Comparison of ENCODE assay signal across 29 mouse cellular contexts in genomic region chr6:145129563-145129962, GRCm38 (mm10). TPM values are rescaled to one million over a fixed set of nuclear protein-coding genes. Genes with fewer than 3 reads are reported as not detected.
DNase-seq lines count a peak whose midpoint lies in the region; ATAC-seq and TF ChIP-seq lines count a peak whose summit lies in the region.
"Had no signal": no experiment of that assay in that cellular context is flagged by ENCODE, and none has a peak within 500 bp of the region (broad histone marks: within the 10 kb centered on the region; RNA-seq: fewer than 3 reads in every experiment).

No protein-coding gene starts in this region.

- no peak overlapping the region for H3K4me3 ChIP-seq in stomach, postnatal 0 days (ENCODE audit: low read depth, low read length)
- H3K4me3 ChIP-seq in hindbrain, embryonic 12.5 days, result no peak overlapping the region
- H3K4me3 ChIP-seq in hindbrain, embryonic 10.5 days, result no peak overlapping the region
- H3K4me3 ChIP-seq: embryonic facial prominence, embryonic 10.5 days; embryonic facial prominence, embryonic 15.5 days; heart, embryonic 10.5 days; heart, embryonic 15.5 days; hindbrain, embryonic 13.5 days; limb, embryonic 10.5 days; limb, embryonic 15.5 days; midbrain, embryonic 13.5 days; neural tube, embryonic 13.5 days; stomach, embryonic 15.5 days had no signal

- H3K9ac ChIP-seq in stomach, postnatal 0 days (ENCODE audit: low read length), result no peak overlapping the region
- no peak overlapping the region for H3K9ac ChIP-seq in hindbrain, embryonic 12.5 days
- H3K9ac ChIP-seq: embryonic facial prominence, embryonic 15.5 days; heart, embryonic 15.5 days; hindbrain, embryonic 13.5 days; limb, embryonic 15.5 days; liver, postnatal 0 days; midbrain, embryonic 13.5 days; neural tube, embryonic 13.5 days; stomach, embryonic 15.5 days had no signal

- H3K4me1 ChIP-seq in stomach, postnatal 0 days (replicated peaks; ENCODE audit: control insufficient read depth, insufficient read depth), result no peaks in the 10 kb centered on the region
- peaks cover 3% of the 10 kb centered on the region; the same call in 1 of the 2 replicates for H3K4me1 ChIP-seq in hindbrain, embryonic 12.5 days
- peaks cover 3% of the 10 kb centered on the region; the same call in 1 of the 2 replicates for H3K4me1 ChIP-seq in hindbrain, embryonic 10.5 days (replicated peaks)
- H3K4me1 ChIP-seq: embryonic facial prominence, embryonic 15.5 days; hindbrain, embryonic 13.5 days; limb, embryonic 15.5 days; neural tube, embryonic 13.5 days; stomach, embryonic 15.5 days had no signal

- no peak overlapping the region for H3K4me2 ChIP-seq in stomach, postnatal 0 days (replicated peaks; ENCODE audit: low read depth)
- no peak overlapping the region for H3K4me2 ChIP-seq in hindbrain, embryonic 12.5 days (replicated peaks)
- H3K4me2 ChIP-seq: embryonic facial prominence, embryonic 15.5 days; heart, embryonic 15.5 days; hindbrain, embryonic 13.5 days; limb, embryonic 15.5 days; midbrain, embryonic 13.5 days; neural tube, embryonic 13.5 days; stomach, embryonic 15.5 days had no signal

- no peak for TF ChIP-seq CTCF in stomach, postnatal 0 days (IDR thresholded peaks at IDR 0.05; ENCODE audit: low read depth)

- ATAC-seq in megakaryocyte, adult 5-6 weeks (ENCODE audit: poor library complexity, severe bottlenecking), result peak; percentile 47; the same call in 1 of the 2 replicates
- ATAC-seq in stomach, postnatal 0 days (ENCODE audit: low FRiP score, low TSS enrichment), result no peak
- ATAC-seq in hindbrain, embryonic 12.5 days (ENCODE audit: low FRiP score), result no peak
- ATAC-seq: forebrain, embryonic 14.5 days; intestine, embryonic 16.5 days; liver, postnatal 0 days; midbrain, embryonic 13.5 days had no signal

- peak; percentile 38 for DNase-seq in 416B (ENCODE audit: low read depth)
- DNase-seq in A20 (ENCODE audit: low read depth, low spot score), result peak; percentile 33
- DNase-seq in ZHBTc4 (ENCODE audit: low read depth, low spot score), result peak; percentile 57
- no peak for DNase-seq in stomach, postnatal 0 days (ENCODE audit: low spot score)
- DNase-seq in hindbrain, embryonic 10.5 days (ENCODE audit: low spot score), result no peak
- DNase-seq: adrenal gland, postnatal 25 days; cerebellum, adult 2 months; cerebellum, postnatal 14 days; gastrocnemius, postnatal 14 days; heart, adult 11 months; kidney, adult 8-10 months; kidney, postnatal 10 days; layer of hippocampus, postnatal 36 days; liver, postnatal 0 days; lung, postnatal 36 days had no signal

- no peaks in the 10 kb centered on the region for H3K27me3 ChIP-seq in stomach, postnatal 0 days (ENCODE audit: control insufficient read depth, insufficient read depth, low read length)
- no peaks in the 10 kb centered on the region for H3K27me3 ChIP-seq in hindbrain, embryonic 12.5 days
- H3K27me3 ChIP-seq in hindbrain, embryonic 10.5 days (ENCODE audit: insufficient read depth, poor library complexity, severe bottlenecking), result no peaks in the 10 kb centered on the region
- H3K27me3 ChIP-seq: embryonic facial prominence, embryonic 15.5 days; heart, embryonic 15.5 days; hindbrain, embryonic 13.5 days; limb, embryonic 15.5 days; midbrain, embryonic 13.5 days; neural tube, embryonic 13.5 days; stomach, embryonic 15.5 days had no signal

- H3K27ac ChIP-seq in stomach, postnatal 0 days (replicated peaks), result no peak overlapping the region
- H3K27ac ChIP-seq in hindbrain, embryonic 12.5 days, result no peak overlapping the region
- no peak overlapping the region for H3K27ac ChIP-seq in hindbrain, embryonic 10.5 days
- H3K27ac ChIP-seq: embryonic facial prominence, embryonic 10.5 days; embryonic facial prominence, embryonic 15.5 days; heart, embryonic 10.5 days; heart, embryonic 15.5 days; hindbrain, embryonic 13.5 days; limb, embryonic 10.5 days; limb, embryonic 15.5 days; midbrain, embryonic 13.5 days; neural tube, embryonic 13.5 days; stomach, embryonic 15.5 days had no signal

- no peaks in the 10 kb centered on the region for H3K36me3 ChIP-seq in stomach, postnatal 0 days (ENCODE audit: control insufficient read depth, insufficient read depth, low read length)
- H3K36me3 ChIP-seq in hindbrain, embryonic 12.5 days, result no peaks in the 10 kb centered on the region
- no peaks in the 10 kb centered on the region for H3K36me3 ChIP-seq in hindbrain, embryonic 10.5 days
- H3K36me3 ChIP-seq: embryonic facial prominence, embryonic 10.5 days; embryonic facial prominence, embryonic 15.5 days; heart, embryonic 10.5 days; heart, embryonic 15.5 days; hindbrain, embryonic 13.5 days; limb, embryonic 10.5 days; limb, embryonic 15.5 days; midbrain, embryonic 13.5 days; neural tube, embryonic 13.5 days; stomach, embryonic 15.5 days had no signal

- no peak for TF ChIP-seq EP300 in stomach, postnatal 0 days (optimal IDR thresholded peaks at IDR 0.05)

- H3K9me3 ChIP-seq in stomach, postnatal 0 days (ENCODE audit: control insufficient read depth, low read length), result no peaks in the 10 kb centered on the region
- no peaks in the 10 kb centered on the region for H3K9me3 ChIP-seq in hindbrain, embryonic 12.5 days (replicated peaks)
- peaks cover 8% of the 10 kb centered on the region for H3K9me3 ChIP-seq in hindbrain, embryonic 10.5 days
- H3K9me3 ChIP-seq: embryonic facial prominence, embryonic 15.5 days; heart, embryonic 10.5 days; heart, embryonic 15.5 days; hindbrain, embryonic 13.5 days; limb, embryonic 10.5 days; limb, embryonic 15.5 days; midbrain, embryonic 13.5 days; neural tube, embryonic 13.5 days; stomach, embryonic 15.5 days had no signal

- WGBS in stomach, postnatal 0 days, result 69% methylated on average over 4 of the region's 4 CpGs
- 75% methylated on average over 4 of the region's 4 CpGs for WGBS in hindbrain, embryonic 12.5 days
- 81% methylated on average over 4 of the region's 4 CpGs for WGBS in hindbrain, embryonic 10.5 days

RNA-seq across cellular contexts. Expression of gene Lrmp, which starts 14.1 kb away (rescaled TPM):
- total RNA-seq in megakaryocyte, adult 5-6 weeks (2015), result 41.7 and 44.5 TPM in 2 replicates
- total RNA-seq in megakaryocyte, adult 5-6 weeks (2017), result 87.5 and 92.7 TPM in 2 replicates
- 15.2 and 17.6 TPM in 2 replicates for polyA plus RNA-seq in stomach, postnatal 0 days (2015; fragmentation: Nextera tagmentation; extraction: Ambion mirVana)
- 0.86 and 1.4 TPM in 2 replicates for polyA plus RNA-seq in hindbrain, embryonic 12.5 days (2016; fragmentation: Nextera tagmentation; extraction: Ambion mirVana)
- 1.8 and 2.4 TPM in 2 replicates for polyA plus RNA-seq in hindbrain, embryonic 10.5 days (2016; fragmentation: Nextera tagmentation; extraction: Ambion mirVana)

RNA-seq across cellular contexts. Expression of gene Bcat1, which starts 53.6 kb away (rescaled TPM):
- 0.25 TPM in 1 of 2 replicates, not detected in the other for total RNA-seq in megakaryocyte, adult 5-6 weeks (2015)
- total RNA-seq in megakaryocyte, adult 5-6 weeks (2017), result 0.24 TPM in 1 of 2 replicates, not detected in the other
- polyA plus RNA-seq in stomach, postnatal 0 days (2015; fragmentation: Nextera tagmentation; extraction: Ambion mirVana), result 6.3 and 7.4 TPM in 2 replicates
- 90.5 and 91.5 TPM in 2 replicates for polyA plus RNA-seq in hindbrain, embryonic 12.5 days (2016; fragmentation: Nextera tagmentation; extraction: Ambion mirVana)
- 123 and 134 TPM in 2 replicates for polyA plus RNA-seq in hindbrain, embryonic 10.5 days (2016; fragmentation: Nextera tagmentation; extraction: Ambion mirVana)

Comparison
In these comparisons a context has a peak if more than half of its experiments do, and no peak if none do; other contexts are left out.
1. DNase-seq: peak in 416B (single experiment), A20 (single experiment) and ZHBTc4 (single experiment); none in stomach, postnatal 0 days (single experiment) and hindbrain, embryonic 10.5 days (single experiment).
2. RNA of gene Bcat1, which starts 53.6 kb away (polyA plus RNA-seq): 123 to 134 TPM in hindbrain, embryonic 10.5 days and 90.5 to 91.5 TPM in hindbrain, embryonic 12.5 days; 6.3 to 7.4 TPM in stomach, postnatal 0 days; every median in the first group is over 10 times any median in the second.